Mouse (Mus musculus): ENCODE data around the gene Fgf12.

DNA sequence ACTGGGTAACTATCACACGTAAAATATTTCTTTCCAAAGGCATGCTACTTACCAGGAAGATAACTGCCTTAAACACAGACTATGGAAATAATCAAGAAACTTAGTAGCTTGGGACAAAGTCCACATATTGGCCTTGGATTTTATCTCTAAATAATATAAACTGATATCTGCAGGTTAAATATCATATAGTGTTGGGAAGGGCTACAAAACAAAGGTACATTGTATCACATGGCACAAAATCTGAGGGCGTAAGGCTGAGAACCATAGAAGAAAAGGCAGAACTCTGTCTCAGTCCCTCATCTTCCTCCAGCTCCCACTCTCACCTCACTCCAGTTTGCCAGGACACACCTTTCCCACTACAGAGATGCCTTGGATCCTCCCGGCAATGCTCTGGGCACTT lies 417.8 kb downstream of the Fgf12 start:
- TF ChIP-seq POLR2A (IDR thresholded peaks at IDR 0.05; ENCODE audit: insufficient read depth, low read depth, low read length) (no peak), CTCF (IDR thresholded peaks at IDR 0.05; ENCODE audit: insufficient read depth, low read depth, low read length) (no peak)
